Mouse (Mus musculus) natural killer cell, adult 2 months (primary cell): Measurements from ENCODE around the gene Hcn3.

Source experiments
- DNase-seq, 2 experiments: peaks; one replicate each; pipeline ENCODE4 v3.0.0; 2022; ENCODE audit warnings: low spot score in 2 of 2

Gene Hcn3

DNA sequence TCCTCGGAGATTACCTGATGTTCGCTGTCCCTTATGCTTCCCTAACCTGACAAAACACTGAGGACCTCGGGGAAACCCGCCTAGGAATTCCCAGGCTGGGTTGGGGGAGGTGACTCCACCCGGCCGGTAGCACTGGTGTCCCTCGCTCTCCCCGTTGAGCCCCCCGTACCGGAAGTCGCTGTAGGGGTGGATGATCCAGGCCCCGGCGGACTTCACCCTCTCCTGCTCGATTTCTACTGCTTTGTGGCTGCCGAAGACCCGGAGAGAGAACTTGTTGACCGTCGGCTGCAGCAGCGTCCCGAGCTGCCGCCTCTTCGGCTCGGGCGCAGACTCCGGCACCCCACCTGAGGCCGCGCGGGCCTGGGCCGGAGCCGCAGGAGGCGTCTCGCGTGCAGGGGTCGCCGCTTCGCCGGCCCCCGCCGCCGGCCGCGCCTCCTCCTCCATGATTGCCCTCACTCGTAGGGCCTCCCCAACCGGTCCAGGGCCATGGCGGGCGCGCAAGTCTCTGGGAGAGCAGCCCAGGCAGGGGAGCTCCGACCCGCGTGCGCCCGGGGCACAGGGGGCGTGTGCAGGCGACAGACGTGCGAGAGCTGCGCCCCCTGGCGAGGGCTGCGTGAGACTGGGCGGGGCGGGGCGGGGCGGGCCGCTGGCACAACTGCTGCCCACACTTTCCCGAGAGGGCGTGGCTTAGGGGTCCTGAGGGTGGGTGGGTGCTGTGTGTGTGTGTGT is at the start of gene Hcn3:
Hcn3 (minus strand) TSS at position 581 of the 729 bp plus-strand sequence.
- peak; percentile 42 to 75 for DNase-seq

DNA sequence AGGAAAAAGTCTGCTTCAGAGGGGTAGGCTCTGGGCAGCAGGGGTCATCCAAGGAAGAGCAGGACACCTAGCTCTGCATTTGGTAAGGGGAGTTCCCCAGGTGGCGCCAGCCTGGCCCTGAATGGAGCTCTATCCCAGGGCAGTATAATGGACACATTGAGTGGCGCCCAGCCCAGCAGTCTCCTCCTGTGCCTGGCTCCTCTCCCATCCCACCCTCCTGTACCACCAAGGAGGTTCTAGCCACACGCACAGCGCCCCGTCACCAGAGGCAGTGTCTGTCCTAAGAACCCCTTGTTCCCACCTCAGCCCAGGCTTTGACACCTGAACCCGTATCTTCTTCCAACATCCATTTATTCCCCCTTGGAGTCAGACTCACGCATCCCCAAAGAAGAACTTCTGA is 49.7 kb upstream of the Hcn3 start:
- DNase-seq, result no peak

- no peak for DNase-seq
These were observed 48.7 kb upstream of the Hcn3 start for GRCm38 (mm10) chr3:89208736-89209135.

DNA sequence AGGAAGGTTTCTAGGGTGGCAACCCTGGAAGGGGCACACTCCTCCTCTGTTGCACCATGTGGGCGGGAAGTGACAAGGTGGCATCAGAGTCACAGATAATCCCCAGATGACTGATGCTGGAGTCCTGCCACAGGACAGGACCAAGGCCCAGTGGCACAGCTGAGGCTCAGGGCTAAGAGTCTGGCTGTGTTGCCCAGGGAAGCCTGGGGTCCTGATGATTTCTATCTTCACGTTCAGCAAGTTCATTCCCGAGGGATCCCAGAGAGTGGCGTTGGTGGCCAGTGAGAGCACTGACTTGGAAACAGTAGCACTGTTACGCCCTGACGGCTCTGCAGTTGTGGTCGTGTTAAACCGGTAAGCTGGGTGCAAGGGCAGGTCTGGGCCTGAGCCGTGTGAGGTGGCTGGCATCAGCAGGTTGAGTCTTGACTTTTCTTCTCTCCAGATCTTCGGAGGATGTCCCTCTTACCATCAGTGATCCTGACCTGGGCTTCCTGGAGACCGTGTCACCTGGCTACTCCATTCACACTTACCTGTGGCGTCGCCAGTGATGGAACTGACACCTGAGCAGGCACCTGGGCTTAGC is 48.2 kb upstream of the Hcn3 start:
- no peak for DNase-seq

GRCm38 (mm10) chr3:89206695-89207094 is 46.7 kb upstream of the Hcn3 start:
- DNase-seq, result no peak

- no peak for DNase-seq
These were observed 46.1 kb upstream of the Hcn3 start for GRCm38 (mm10) chr3:89206079-89206478.

DNA sequence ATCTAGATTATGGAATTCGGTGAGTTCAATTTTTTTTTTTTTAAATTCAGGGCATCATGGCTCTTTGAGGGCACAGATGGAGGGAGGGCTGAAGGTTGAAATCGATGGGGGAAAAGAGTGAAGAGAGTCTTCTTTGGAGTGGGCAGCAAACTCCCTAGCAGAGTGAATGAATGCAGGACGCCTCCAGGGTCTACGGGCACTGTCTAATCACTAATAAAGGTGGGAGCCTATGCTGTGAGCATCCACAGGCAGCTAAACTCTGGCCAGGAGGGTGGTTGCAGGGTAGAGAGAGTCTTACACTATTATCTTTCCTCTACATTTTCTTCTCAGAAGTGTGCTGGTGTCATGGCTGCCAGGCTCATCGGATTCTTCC is 43.1 kb upstream of the Hcn3 start:
- no peak for DNase-seq

DNA sequence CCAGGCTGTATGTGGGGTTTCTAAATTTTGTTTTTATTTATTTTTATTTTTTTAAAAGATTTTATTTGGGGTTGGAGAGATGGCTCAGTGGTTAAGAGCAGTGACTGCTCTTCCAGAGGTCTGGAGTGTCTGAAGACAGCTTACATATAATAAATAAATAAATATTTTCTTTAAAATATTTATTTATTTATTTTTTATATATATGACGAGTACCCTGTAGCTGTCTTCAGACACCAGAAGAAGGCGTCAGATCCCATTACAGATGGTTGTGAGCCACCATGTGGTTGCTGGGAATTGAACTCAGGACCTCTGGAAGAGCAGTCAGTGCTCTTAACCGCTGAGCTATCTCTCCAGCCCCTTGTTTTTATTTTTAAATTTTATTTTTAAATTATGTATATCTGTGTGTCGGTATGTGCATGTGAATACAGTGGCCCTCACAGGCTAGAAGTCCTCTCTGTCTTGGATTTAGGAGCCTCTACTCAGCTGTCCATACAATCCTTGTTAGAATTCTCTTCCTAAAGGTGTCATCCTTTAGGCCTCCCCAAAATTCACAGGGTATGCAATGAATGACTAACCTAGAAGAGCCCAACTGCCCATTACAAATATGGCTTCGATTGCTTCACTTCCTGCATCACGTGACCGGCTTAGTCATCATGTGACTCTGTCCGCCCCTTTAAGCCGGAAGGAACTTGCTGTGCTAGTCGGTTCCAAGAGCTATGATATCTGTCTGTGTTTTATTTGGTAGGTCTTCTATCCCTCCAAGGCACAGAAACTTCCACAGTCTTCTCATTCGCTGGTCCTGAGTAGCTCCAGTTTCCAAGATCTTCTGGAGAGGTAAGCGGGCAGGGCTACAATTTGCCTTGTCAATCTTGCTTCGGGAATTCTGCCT is 42.5 kb upstream of the Hcn3 start, which contains the start of gene Gba:
Gba (plus strand) TSS at position 676 of the 889 bp plus-strand sequence.
- DNase-seq, result peak; percentile 84 to 87

DNA sequence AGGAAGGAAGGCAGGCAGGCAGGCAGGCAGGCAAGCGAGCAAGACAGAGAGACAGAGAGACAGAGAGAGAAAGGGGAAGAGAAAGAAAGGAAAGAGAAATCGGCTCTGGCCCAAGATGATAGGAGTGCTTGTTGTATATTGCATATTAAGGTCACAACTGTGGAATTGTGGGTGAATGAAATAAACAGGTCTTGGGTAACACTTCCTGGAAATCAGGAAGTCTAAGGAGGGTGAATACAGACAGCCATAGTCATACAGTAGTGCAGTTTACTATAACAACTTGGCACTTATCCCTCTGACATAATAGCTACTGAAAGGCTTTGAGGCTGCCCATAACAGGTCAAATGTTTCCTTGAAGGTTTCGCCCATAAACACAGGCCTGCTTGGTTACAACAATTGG is 39.8 kb upstream of the Hcn3 start:
- no peak for DNase-seq

DNA sequence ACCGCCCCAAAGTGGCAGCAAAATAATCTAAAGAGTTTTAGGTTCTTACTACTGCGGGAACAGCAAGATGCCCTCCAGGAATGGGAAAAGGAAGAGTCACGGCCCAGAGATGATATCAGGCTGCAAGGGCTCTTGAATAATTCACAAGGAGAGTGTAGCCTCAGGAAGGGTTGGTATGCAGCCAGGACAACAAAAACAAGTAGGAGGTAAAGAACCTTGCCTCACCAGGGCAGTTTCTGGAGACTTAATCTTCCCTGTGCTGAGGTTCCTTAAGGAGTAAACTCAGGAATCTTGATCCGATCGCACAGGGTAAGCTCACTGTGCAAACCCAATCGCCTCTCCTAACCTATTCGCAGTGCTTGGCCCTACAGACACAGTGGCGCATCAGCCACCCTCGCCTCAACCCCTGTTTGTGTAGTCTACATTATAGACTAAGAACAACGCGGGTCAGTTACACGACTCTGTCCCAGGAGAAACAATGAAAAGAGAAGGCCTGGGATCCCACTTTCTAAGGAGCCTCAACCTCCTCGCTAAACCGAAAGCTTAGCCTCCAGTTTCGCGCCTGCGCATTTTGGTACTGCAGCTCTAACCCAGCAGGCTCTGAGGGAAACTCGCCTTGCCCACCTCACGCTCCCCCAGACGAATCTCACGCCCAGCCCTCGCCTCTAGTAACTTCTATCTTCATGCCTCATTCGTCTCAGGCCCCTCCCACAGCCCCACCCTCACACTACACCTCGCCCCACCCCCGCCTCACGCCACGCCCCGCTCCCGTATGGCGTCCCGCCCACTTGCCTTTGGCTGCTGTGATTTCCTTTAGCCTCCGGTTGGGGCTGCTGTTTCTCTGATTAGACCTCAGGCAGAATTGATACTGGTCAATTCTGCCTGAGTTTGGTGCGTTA is 36.2 kb upstream of the Hcn3 start:
- peak; percentile 87 to 91 for DNase-seq

DNA sequence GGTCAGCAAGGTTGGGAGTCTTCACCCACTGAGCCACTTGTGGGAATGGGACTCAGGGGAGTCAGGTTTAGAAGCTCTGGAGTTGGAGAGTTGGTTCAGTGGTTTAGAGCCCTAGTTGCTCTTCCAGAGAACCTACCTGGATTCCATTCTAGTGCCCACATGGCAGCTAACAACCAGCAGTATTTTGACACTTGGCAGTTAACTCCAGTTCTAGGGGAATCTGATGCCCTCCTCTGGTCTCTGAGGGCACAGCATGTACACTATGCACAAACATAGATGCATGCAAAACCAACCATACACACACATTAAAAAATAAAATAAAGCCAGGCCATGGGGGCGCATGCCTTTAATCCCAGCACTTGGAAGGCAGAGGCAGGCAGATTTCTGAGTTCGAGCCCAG is 33.9 kb upstream of the Hcn3 start:
- DNase-seq, result peak; percentile 38 to 54

GRCm38 (mm10) chr3:89193351-89193750 is 33.4 kb upstream of the Hcn3 start:
- DNase-seq, result no peak

DNA sequence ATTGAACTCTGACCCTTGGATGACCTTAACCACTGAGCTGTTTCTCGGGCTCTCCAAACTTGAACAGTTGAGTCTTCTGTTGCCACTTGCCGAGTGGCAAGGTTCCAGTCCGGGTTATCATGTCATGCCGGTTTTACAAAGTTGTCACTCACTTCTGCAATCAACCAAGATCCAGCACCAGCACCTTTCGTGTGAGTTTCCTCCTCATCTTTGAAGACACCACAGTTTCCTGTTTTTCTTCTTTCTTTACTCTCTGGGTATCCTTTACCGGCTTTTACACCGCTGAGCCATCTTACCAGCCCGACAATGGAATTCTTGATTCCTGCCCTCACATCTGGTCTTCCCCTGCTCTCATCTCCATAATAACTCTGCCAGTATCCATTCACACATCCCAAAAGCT is 30.4 kb upstream of the Hcn3 start:
- peak; percentile 45 to 60 for DNase-seq

- peak; percentile 29 to 34 for DNase-seq
These were observed 28.5 kb upstream of the Hcn3 start for GRCm38 (mm10) chr3:89188478-89188875.

- DNase-seq, result peak; percentile 52 to 74
These were observed 27.9 kb upstream of the Hcn3 start for GRCm38 (mm10) chr3:89187690-89188477.

DNA sequence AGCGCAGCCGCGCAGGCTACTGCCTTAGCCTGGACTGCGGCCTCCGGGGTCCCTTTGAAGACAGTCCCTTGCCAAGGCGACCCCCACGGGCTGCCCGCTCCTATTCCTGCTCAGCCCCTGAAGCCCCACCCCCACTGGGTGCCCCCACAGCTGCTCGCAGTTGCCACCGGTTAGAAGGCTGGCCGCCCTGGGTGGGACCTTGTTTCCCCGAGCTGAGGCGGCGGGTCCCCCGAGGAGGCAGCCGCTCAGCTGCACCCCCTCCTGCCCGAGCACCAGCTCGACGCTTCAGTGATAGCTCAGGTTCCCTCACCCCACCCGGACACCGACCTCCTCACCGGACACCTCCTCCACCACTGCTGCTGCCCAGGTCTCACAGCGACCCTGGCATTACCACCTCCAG is 27.2 kb upstream of the Hcn3 start:
- no peak for DNase-seq

GRCm38 (mm10) chr3:89183959-89184315 is 23.9 kb upstream of the Hcn3 start:
- DNase-seq, result no peak

DNA sequence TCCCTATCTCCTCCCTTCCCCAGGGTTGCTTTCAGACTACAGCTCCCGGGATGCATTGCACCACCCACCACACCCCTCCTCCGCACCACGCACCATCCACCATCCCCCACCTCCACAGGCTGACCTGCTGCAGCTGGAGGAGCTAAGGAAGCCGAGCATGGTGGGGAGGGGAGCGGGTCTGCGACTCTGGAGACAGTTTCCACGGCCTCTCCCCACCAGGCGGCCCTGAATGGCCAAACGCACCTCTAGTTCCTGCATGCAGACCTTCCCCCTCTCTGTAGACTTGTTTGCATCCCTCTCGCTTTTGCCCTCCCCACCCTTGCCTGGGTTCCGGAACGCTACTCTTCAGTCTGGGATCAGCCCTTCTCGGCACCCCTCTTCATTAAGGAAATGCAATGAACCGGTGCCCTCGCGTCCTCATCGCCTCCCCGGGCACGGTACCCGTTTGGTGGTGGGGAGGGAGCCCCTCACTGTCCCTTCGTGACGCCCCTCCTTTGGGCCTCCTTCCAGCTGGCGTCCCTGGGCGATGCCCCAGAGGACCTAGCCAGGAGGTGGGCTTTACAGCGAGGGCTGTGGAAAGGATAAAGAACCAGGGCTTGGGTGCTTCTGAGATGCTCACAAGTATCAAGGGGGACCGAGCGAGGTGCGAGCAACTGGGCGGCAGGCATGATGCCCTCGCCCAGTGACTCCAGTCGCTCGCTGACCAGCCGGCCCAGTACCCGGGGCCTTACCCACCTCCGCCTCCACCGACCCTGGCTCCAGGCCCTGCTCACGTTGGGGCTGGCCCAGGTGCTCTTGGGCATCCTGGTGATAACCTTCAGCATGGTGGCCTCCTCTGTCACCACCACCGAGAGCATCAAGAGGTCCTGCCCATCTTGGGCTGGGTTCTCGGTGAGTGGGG is 23.3 kb upstream of the Hcn3 start, which contains the start of gene Fam189b:
Fam189b (plus strand) TSS at position 86 of the 901 bp plus-strand sequence.
- no peak for DNase-seq

- no peak for DNase-seq
These were observed 22.6 kb upstream of the Hcn3 start for GRCm38 (mm10) chr3:89182531-89183057.
